Mouse (Mus musculus): ENCODE data around the gene Ccdc160. TPM values are rescaled to one million over a fixed set of nuclear protein-coding genes. Genes with fewer than 3 reads are reported as not detected.

The Ccdc160 gene
- polyA plus RNA-seq, 1 experiment: 0.17 TPM

GRCm38 (mm10) chrX:52760191-52760945, 30.6 kb upstream of the Ccdc160 start:
- WGBS: 55% methylated on average over 4 of the region's 4 CpGs
- no peaks in the 10 kb centered on the region for H3K4me1 ChIP-seq (ENCODE audit: control insufficient read depth, insufficient read depth, low read length)
- no peak overlapping the region for H3K4me3 ChIP-seq (replicated peaks; ENCODE audit: extremely low read depth, low read depth, low read length)
- no peak for TF ChIP-seq CTCF (IDR thresholded peaks at IDR 0.05; ENCODE audit: insufficient read depth, low read length)
- no peak for TF ChIP-seq POLR2A (IDR thresholded peaks at IDR 0.05; ENCODE audit: borderline replicate concordance, extremely low read depth, low read depth, low read length)
- DNase-seq: no peak

- no peak for DNase-seq
- H3K4me3 ChIP-seq (replicated peaks; ENCODE audit: extremely low read depth, low read depth, low read length): no peak overlapping the region
- H3K4me1 ChIP-seq (ENCODE audit: control insufficient read depth, insufficient read depth, low read length): no peaks in the 10 kb centered on the region
- TF ChIP-seq POLR2A (IDR thresholded peaks at IDR 0.05; ENCODE audit: borderline replicate concordance, extremely low read depth, low read depth, low read length): no peak
- TF ChIP-seq CTCF (IDR thresholded peaks at IDR 0.05; ENCODE audit: insufficient read depth, low read length): no peak
- WGBS: 64% methylated on average over 4 of the region's 4 CpGs
Observed at GRCm38 (mm10) chrX:52762221-52762620, 28.8 kb upstream of the Ccdc160 start.

GRCm38 (mm10) chrX:52775973-52776372, 15.0 kb upstream of the Ccdc160 start:
- TF ChIP-seq CTCF (IDR thresholded peaks at IDR 0.05; ENCODE audit: insufficient read depth, low read length): peak; percentile 69
- no peak for TF ChIP-seq POLR2A (IDR thresholded peaks at IDR 0.05; ENCODE audit: borderline replicate concordance, extremely low read depth, low read depth, low read length)
- Histone ChIP-seq H3K4me3 (replicated peaks; ENCODE audit: extremely low read depth, low read depth, low read length) (no peak overlapping the region), H3K4me1 (ENCODE audit: control insufficient read depth, insufficient read depth, low read length) (no peaks in the 10 kb centered on the region)
- 48% methylated on average over 3 of the region's 3 CpGs for WGBS
- no peak for DNase-seq

- 80% methylated on average over 5 of the region's 5 CpGs for WGBS
- no peak for DNase-seq
- H3K4me3 ChIP-seq (replicated peaks; ENCODE audit: extremely low read depth, low read depth, low read length): no peak overlapping the region
Observed at GRCm38 (mm10) chrX:52777671-52778070, 13.3 kb upstream of the Ccdc160 start.

GRCm38 (mm10) chrX:52783898-52784297, 7.1 kb upstream of the Ccdc160 start:
- DNase-seq: no peak
- Histone ChIP-seq H3K4me3 (replicated peaks; ENCODE audit: extremely low read depth, low read depth, low read length) (peak overlapping the region; percentile 10), H3K4me1 (ENCODE audit: control insufficient read depth, insufficient read depth, low read length) (no peaks in the 10 kb centered on the region)
- 36% methylated on average over 5 of the region's 5 CpGs for WGBS
- TF ChIP-seq CTCF (IDR thresholded peaks at IDR 0.05; ENCODE audit: insufficient read depth, low read length): no peak
- TF ChIP-seq POLR2A (IDR thresholded peaks at IDR 0.05; ENCODE audit: borderline replicate concordance, extremely low read depth, low read depth, low read length): no peak

More at GRCm38 (mm10) chrX:52777671-52778070, 13.3 kb upstream of the Ccdc160 start:
- H3K4me1 ChIP-seq (ENCODE audit: control insufficient read depth, insufficient read depth, low read length): no peaks in the 10 kb centered on the region
- no peak for TF ChIP-seq POLR2A (IDR thresholded peaks at IDR 0.05; ENCODE audit: borderline replicate concordance, extremely low read depth, low read depth, low read length)
- no peak for TF ChIP-seq CTCF (IDR thresholded peaks at IDR 0.05; ENCODE audit: insufficient read depth, low read length)

- H3K4me3 ChIP-seq (replicated peaks; ENCODE audit: extremely low read depth, low read depth, low read length): no peak overlapping the region
- DNase-seq: no peak
Observed at GRCm38 (mm10) chrX:52791944-52792719, 1.1 kb downstream of the Ccdc160 start.

GRCm38 (mm10) chrX:52792861-52793260, 1.9 kb downstream of the Ccdc160 start:
- Histone ChIP-seq H3K4me1 (ENCODE audit: control insufficient read depth, insufficient read depth, low read length) (peaks cover 3% of the 10 kb centered on the region; the same call in 1 of the 2 replicates), H3K4me3 (replicated peaks; ENCODE audit: extremely low read depth, low read depth, low read length) (no peak overlapping the region)
- TF ChIP-seq CTCF (IDR thresholded peaks at IDR 0.05; ENCODE audit: insufficient read depth, low read length) (no peak), POLR2A (IDR thresholded peaks at IDR 0.05; ENCODE audit: borderline replicate concordance, extremely low read depth, low read depth, low read length) (no peak)
- whole genome bisulfite sequencing: 55% methylated on average over 6 of the region's 6 CpGs
- no peak for DNase-seq

More at GRCm38 (mm10) chrX:52791944-52792719, 1.1 kb downstream of the Ccdc160 start:
- WGBS: 46% methylated on average over 10 of the region's 10 CpGs
- H3K4me1 ChIP-seq (ENCODE audit: control insufficient read depth, insufficient read depth, low read length): peaks cover 3% of the 10 kb centered on the region; the same call in 1 of the 2 replicates
- TF ChIP-seq POLR2A (IDR thresholded peaks at IDR 0.05; ENCODE audit: borderline replicate concordance, extremely low read depth, low read depth, low read length) (no peak), CTCF (IDR thresholded peaks at IDR 0.05; ENCODE audit: insufficient read depth, low read length) (no peak)

GRCm38 (mm10) chrX:52795816-52796215, 4.8 kb downstream of the Ccdc160 start:
- no peak for DNase-seq
- TF ChIP-seq CTCF (IDR thresholded peaks at IDR 0.05; ENCODE audit: insufficient read depth, low read length) (no peak), POLR2A (IDR thresholded peaks at IDR 0.05; ENCODE audit: borderline replicate concordance, extremely low read depth, low read depth, low read length) (no peak)
- H3K4me3 ChIP-seq (replicated peaks; ENCODE audit: extremely low read depth, low read depth, low read length): no peak overlapping the region
- WGBS: 39% methylated on average over 8 of the region's 8 CpGs
- peaks cover 3% of the 10 kb centered on the region; the same call in 1 of the 2 replicates for H3K4me1 ChIP-seq (ENCODE audit: control insufficient read depth, insufficient read depth, low read length)

- 48% methylated on average over 9 of the region's 9 CpGs for WGBS
- peaks cover 3% of the 10 kb centered on the region; the same call in 1 of the 2 replicates for H3K4me1 ChIP-seq (ENCODE audit: control insufficient read depth, insufficient read depth, low read length)
- no peak overlapping the region for H3K4me3 ChIP-seq (replicated peaks; ENCODE audit: extremely low read depth, low read depth, low read length)
- no peak for DNase-seq
- TF ChIP-seq POLR2A (IDR thresholded peaks at IDR 0.05; ENCODE audit: borderline replicate concordance, extremely low read depth, low read depth, low read length): no peak
- no peak for TF ChIP-seq CTCF (IDR thresholded peaks at IDR 0.05; ENCODE audit: insufficient read depth, low read length)
Observed at GRCm38 (mm10) chrX:52797031-52797625, 6.1 kb downstream of the Ccdc160 start.

Data from lung, adult 2 months (tissue).